Mouse (Mus musculus) forebrain, embryonic 10.5 days (tissue): ENCODE measurements around the gene Fam189a2. TPM values are rescaled to one million over a fixed set of nuclear protein-coding genes. Genes with fewer than 3 reads are reported as not detected.

Experiments used
- DNase-seq: peaks from one replicate; pipeline ENCODE4 v3.0.0-alpha.2; 2017; ENCODE audit warnings: low spot score; ENCODE audit errors: extremely low spot score
- H3K27ac ChIP-seq: fragments of 300-500 bp; sonication (generic); 2 replicates; pipeline ENCODE4 v1.5.1; 2016; ENCODE audit warnings: mild to moderate bottlenecking
- H3K27me3 ChIP-seq: fragments of 300-500 bp; sonication (generic); 2 replicates; pipeline ENCODE4 v1.6.1; 2016; ENCODE audit warnings: mild to moderate bottlenecking; ENCODE audit not compliant: poor library complexity, severe bottlenecking
- H3K36me3 ChIP-seq: fragments of 300-500 bp; sonication (generic); replicated peaks from 2 replicates; pipeline ENCODE4 v1.6.1; 2016; ENCODE audit warnings: mild to moderate bottlenecking, moderate library complexity
- H3K4me1 ChIP-seq: fragments of 300-500 bp; sonication (generic); 2 replicates; pipeline ENCODE4 v1.6.1; 2016
- H3K4me3 ChIP-seq: fragments of 300-500 bp; sonication (generic); 2 replicates; pipeline ENCODE4 v1.5.1; 2016; ENCODE audit warnings: mild to moderate bottlenecking, moderate library complexity
- H3K9me3 ChIP-seq: fragments of 300-500 bp; sonication (generic); 2 replicates; pipeline ENCODE4 v1.6.1; 2016; ENCODE audit warnings: mild to moderate bottlenecking, moderate library complexity
- WGBS: fragments of 180-500 bp; shearing (Covaris S2); methylation state at CpG from one replicate; pipeline ENCODE4 v1.1.7; 2016; 5-methylcytosine and 5-hydroxymethylcytosine counted together
- polyA plus RNA-seq: library from polyadenylated mRNA; unstranded; fragments of >200 nt; fragmentation: Nextera tagmentation; extraction: Ambion mirVana; gene quantifications from 2 replicates; pipeline ENCODE4 v1.2.1, GENCODE M21; 2016

Gene Fam189a2
- polyA plus RNA-seq, 1 experiment from 2014 or later = 0.38 TPM

- WGBS = 85% methylated on average over 3 of the region's 3 CpGs
These were observed 8.0 kb downstream of the Fam189a2 start for GRCm38 (mm10) chr19:24022771-24023170.

GRCm38 (mm10) chr19:24022301-24022700 is 8.5 kb downstream of the Fam189a2 start:
- no peak overlapping the region for H3K4me3 ChIP-seq
- 90% methylated on average over 6 of the region's 6 CpGs for WGBS
- H3K27me3 ChIP-seq = 0 out of 2 replicates have a peak, but pooled peaks cover 3% of the 10 kb centered on the region
- H3K27ac ChIP-seq = no peak overlapping the region
- H3K4me1 ChIP-seq = peaks cover 47% of the 10 kb centered on the region
- H3K9me3 ChIP-seq = no peaks in the 10 kb centered on the region
- no peaks in the 10 kb centered on the region for H3K36me3 ChIP-seq
- DNase-seq = no peak

More at GRCm38 (mm10) chr19:24022771-24023170, 8.0 kb downstream of the Fam189a2 start:
- no peak overlapping the region for H3K27ac ChIP-seq
- H3K9me3 ChIP-seq = no peaks in the 10 kb centered on the region
- H3K36me3 ChIP-seq = no peaks in the 10 kb centered on the region
- DNase-seq = no peak
- peaks cover 43% of the 10 kb centered on the region for H3K4me1 ChIP-seq
- peaks cover 8% of the 10 kb centered on the region for H3K27me3 ChIP-seq
- H3K4me3 ChIP-seq = no peak overlapping the region

GRCm38 (mm10) chr19:24020736-24021135 is 10.1 kb downstream of the Fam189a2 start:
- DNase-seq = no peak

GRCm38 (mm10) chr19:24019609-24020008 is 11.2 kb downstream of the Fam189a2 start:
- 87% methylated on average over 9 of the region's 9 CpGs for WGBS

More at GRCm38 (mm10) chr19:24020736-24021135, 10.1 kb downstream of the Fam189a2 start:
- WGBS = 85% methylated on average over 3 of the region's 3 CpGs
- Histone ChIP-seq H3K4me1 (peaks cover 52% of the 10 kb centered on the region), H3K27ac (no peak overlapping the region), H3K36me3 (no peaks in the 10 kb centered on the region), H3K4me3 (no peak overlapping the region), H3K27me3 (no peaks in the 10 kb centered on the region), H3K9me3 (no peaks in the 10 kb centered on the region)

GRCm38 (mm10) chr19:24018396-24018795 is 12.4 kb downstream of the Fam189a2 start:
- no peaks in the 10 kb centered on the region for H3K27me3 ChIP-seq
- no peak overlapping the region for H3K27ac ChIP-seq
- H3K4me3 ChIP-seq = no peak overlapping the region
- H3K9me3 ChIP-seq = no peaks in the 10 kb centered on the region
- H3K36me3 ChIP-seq = no peaks in the 10 kb centered on the region
- peaks cover 29% of the 10 kb centered on the region for H3K4me1 ChIP-seq
- WGBS = 82% methylated on average over 3 of the region's 3 CpGs
- no peak for DNase-seq

More at GRCm38 (mm10) chr19:24019609-24020008, 11.2 kb downstream of the Fam189a2 start:
- no peak overlapping the region for H3K4me3 ChIP-seq
- H3K4me1 ChIP-seq = peaks cover 41% of the 10 kb centered on the region
- H3K27me3 ChIP-seq = no peaks in the 10 kb centered on the region
- no peaks in the 10 kb centered on the region for H3K9me3 ChIP-seq
- no peaks in the 10 kb centered on the region for H3K36me3 ChIP-seq
- no peak overlapping the region for H3K27ac ChIP-seq
- no peak for DNase-seq

- peak overlapping the region; percentile 90 for H3K27ac ChIP-seq
- H3K4me3 ChIP-seq = no peak overlapping the region
- no peak for DNase-seq
- H3K27me3 ChIP-seq = no peaks in the 10 kb centered on the region
- H3K9me3 ChIP-seq = no peaks in the 10 kb centered on the region
- no peaks in the 10 kb centered on the region for H3K36me3 ChIP-seq
- H3K4me1 ChIP-seq = peaks cover 25% of the 10 kb centered on the region
- WGBS = 73% methylated on average over 3 of the region's 3 CpGs
These were observed 12.9 kb downstream of the Fam189a2 start for GRCm38 (mm10) chr19:24017892-24018291.

- WGBS = 18% methylated on average over 1 of the region's 1 CpGs
- no peak for DNase-seq
- H3K9me3 ChIP-seq = peaks cover 2% of the 10 kb centered on the region; the same call in 1 of the 2 replicates
- H3K4me3 ChIP-seq = no peak overlapping the region
- peaks cover 25% of the 10 kb centered on the region for H3K4me1 ChIP-seq
- H3K27me3 ChIP-seq = no peaks in the 10 kb centered on the region
- peak overlapping the region; percentile 90 for H3K27ac ChIP-seq
- H3K36me3 ChIP-seq = no peaks in the 10 kb centered on the region
These were observed 13.4 kb downstream of the Fam189a2 start for GRCm38 (mm10) chr19:24017427-24017826.

GRCm38 (mm10) chr19:24016706-24017386 is 14.0 kb downstream of the Fam189a2 start:
- WGBS = 13% methylated on average over 3 of the region's 3 CpGs
- Histone ChIP-seq H3K4me3 (no peak overlapping the region), H3K4me1 (peaks cover 25% of the 10 kb centered on the region), H3K36me3 (no peaks in the 10 kb centered on the region), H3K27me3 (no peaks in the 10 kb centered on the region), H3K9me3 (peaks cover 6% of the 10 kb centered on the region; the same call in 1 of the 2 replicates), H3K27ac (peak overlapping the region; percentile 90)
- DNase-seq = peak; percentile 43

GRCm38 (mm10) chr19:24013241-24013640 is 17.6 kb downstream of the Fam189a2 start:
- H3K4me3 ChIP-seq = no peak overlapping the region
- no peak overlapping the region for H3K27ac ChIP-seq
- 84% methylated on average over 3 of the region's 3 CpGs for WGBS
- H3K4me1 ChIP-seq = peaks cover 21% of the 10 kb centered on the region
- peaks cover 11% of the 10 kb centered on the region; the same call in 1 of the 2 replicates for H3K9me3 ChIP-seq
- H3K36me3 ChIP-seq = no peaks in the 10 kb centered on the region
- H3K27me3 ChIP-seq = no peaks in the 10 kb centered on the region
- no peak for DNase-seq

GRCm38 (mm10) chr19:24012479-24012878 is 18.3 kb downstream of the Fam189a2 start:
- WGBS = 98% methylated on average over 8 of the region's 8 CpGs
- Histone ChIP-seq H3K4me3 (no peak overlapping the region), H3K9me3 (peaks cover 11% of the 10 kb centered on the region; the same call in 1 of the 2 replicates), H3K4me1 (peaks cover 15% of the 10 kb centered on the region), H3K27ac (no peak overlapping the region), H3K36me3 (no peaks in the 10 kb centered on the region), H3K27me3 (no peaks in the 10 kb centered on the region)
- DNase-seq = no peak

- Histone ChIP-seq H3K36me3 (no peaks in the 10 kb centered on the region), H3K9me3 (peaks cover 11% of the 10 kb centered on the region; the same call in 1 of the 2 replicates), H3K4me1 (0 out of 2 replicates have a peak, but pooled peaks cover 2% of the 10 kb centered on the region), H3K4me3 (no peak overlapping the region), H3K27me3 (no peaks in the 10 kb centered on the region), H3K27ac (no peak overlapping the region)
- WGBS = 73% methylated on average over 4 of the region's 4 CpGs
- DNase-seq = no peak
These were observed 23.0 kb downstream of the Fam189a2 start for GRCm38 (mm10) chr19:24007638-24008360.

- H3K9me3 ChIP-seq = peaks cover 6% of the 10 kb centered on the region; the same call in 1 of the 2 replicates
- no peak for DNase-seq
- H3K27ac ChIP-seq = no peak overlapping the region
- H3K4me1 ChIP-seq = 0 out of 2 replicates have a peak, but pooled peaks cover 2% of the 10 kb centered on the region
- WGBS = 91% methylated on average over 10 of the region's 10 CpGs
- H3K4me3 ChIP-seq = no peak overlapping the region
- H3K27me3 ChIP-seq = no peaks in the 10 kb centered on the region
- H3K36me3 ChIP-seq = no peaks in the 10 kb centered on the region
These were observed 23.7 kb downstream of the Fam189a2 start for GRCm38 (mm10) chr19:24007002-24007637.
